Mouse (Mus musculus) liver, postnatal 0 days (tissue): ENCODE measurements around the gene Iqcf1.
"Not testable (repeated sequence)": the region's sequence is repeated elsewhere in the genome, so short reads cannot be mapped to it uniquely, and the experiment has no call there.

Experiments
- CTCF ChIP-seq: sonication (generic); IDR thresholded peaks from 2 replicates; pipeline ENCODE4 v1.5.1; 2016; ENCODE audit warnings: antibody characterized with exemption, low read depth
- EP300 ChIP-seq: IDR thresholded peaks from 2 replicates; pipeline ENCODE4 v1.6.1; 2016; ENCODE audit warnings: antibody characterized with exemption, low read depth, mild to moderate bottlenecking

DNA sequence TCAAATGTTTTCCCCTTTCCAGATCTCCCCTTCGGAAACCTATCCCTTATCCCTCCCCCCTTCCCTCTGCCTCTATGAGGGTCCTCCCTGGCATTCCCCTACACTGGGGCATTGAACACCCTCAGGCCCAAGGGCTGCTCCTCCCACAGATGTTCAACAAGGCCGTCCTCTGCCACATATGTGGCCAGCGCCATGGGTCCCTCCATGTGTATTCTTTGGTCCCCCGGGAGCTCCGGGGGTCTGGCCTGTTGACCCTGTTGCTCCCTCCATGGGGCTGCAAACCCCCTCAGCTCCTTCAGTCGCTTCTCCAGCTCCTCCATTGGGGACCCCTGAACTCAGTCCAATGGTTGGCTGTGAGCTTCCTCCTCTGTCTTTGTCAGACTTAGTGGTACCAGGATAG is 12.2 kb upstream of the Iqcf1 start:
- TF ChIP-seq CTCF, EP300: not testable (repeated sequence)
